Mouse (Mus musculus) embryonic facial prominence, embryonic 14.5 days (tissue): Measurements from ENCODE around the gene Tada2a. TPM values are rescaled to one million over a fixed set of nuclear protein-coding genes. Genes with fewer than 3 reads are reported as not detected.

Experiments used
- ATAC-seq: fragments of 200-750 bp; cut with Nextera tagmentation; 2 replicates; pipeline ENCODE4 v1.8.0; 2017; ENCODE audit warnings: low read depth, moderate number of reproducible peaks, moderate TSS enrichment
- DNase-seq: peaks from one replicate; pipeline ENCODE4 v3.0.0-alpha.2; 2015; ENCODE audit warnings: low spot score
- H3K27ac ChIP-seq: fragments of 300-500 bp; sonication (generic); replicated peaks from 2 replicates; pipeline ENCODE4 v1.5.1; 2014; ENCODE audit warnings: low read depth, mild to moderate bottlenecking, low read length, moderate library complexity
- H3K27me3 ChIP-seq: fragments of 300-500 bp; sonication (generic); replicated peaks from 2 replicates; pipeline ENCODE4 v1.6.1; 2014; ENCODE audit warnings: low read length; ENCODE audit not compliant: control insufficient read depth, insufficient read depth
- H3K36me3 ChIP-seq: fragments of 300-500 bp; sonication (generic); 2 replicates; pipeline ENCODE4 v1.6.1; 2014; ENCODE audit warnings: low read length, mixed read lengths; ENCODE audit not compliant: control insufficient read depth, insufficient read depth
- H3K4me1 ChIP-seq: fragments of 300-500 bp; sonication (generic); 2 replicates; pipeline ENCODE4 v1.6.1; 2014; ENCODE audit warnings: antibody characterized with exemption, low read length; ENCODE audit not compliant: control insufficient read depth, insufficient read depth
- H3K4me2 ChIP-seq: fragments of 300-500 bp; sonication (generic); 2 replicates; pipeline ENCODE4 v1.6.1; 2014; ENCODE audit warnings: low read depth, mild to moderate bottlenecking, low read length, moderate library complexity, mixed read lengths
- H3K4me3 ChIP-seq: fragments of 300-500 bp; sonication (generic); 2 replicates; pipeline ENCODE4 v1.5.1; 2014; ENCODE audit warnings: low read depth, mild to moderate bottlenecking, low read length
- H3K9ac ChIP-seq: fragments of 300-500 bp; sonication (generic); 2 replicates; pipeline ENCODE4 v1.6.1; 2014; ENCODE audit warnings: low read depth, mild to moderate bottlenecking, low read length, moderate library complexity, mixed read lengths
- H3K9me3 ChIP-seq: fragments of 300-500 bp; sonication (generic); 2 replicates; pipeline ENCODE4 v1.6.1; 2016; ENCODE audit warnings: low read length; ENCODE audit not compliant: control insufficient read depth
- WGBS: fragments of 180-500 bp; shearing (Covaris S2); extraction: QIAGEN DNeasy Blood & Tissue Kit; methylation state at CpG from one replicate; pipeline ENCODE4 v1.1.7; 2014; 5-methylcytosine and 5-hydroxymethylcytosine counted together
- polyA plus RNA-seq: library from polyadenylated mRNA; unstranded; fragments of >200 nt; fragmentation: Nextera tagmentation; extraction: Ambion mirVana; gene quantifications from 2 replicates; pipeline ENCODE4 v1.2.1, GENCODE M21; 2014

The Tada2a gene
- polyA plus RNA-seq, 1 experiment from 2014 or later = 29.4 TPM

DNA sequence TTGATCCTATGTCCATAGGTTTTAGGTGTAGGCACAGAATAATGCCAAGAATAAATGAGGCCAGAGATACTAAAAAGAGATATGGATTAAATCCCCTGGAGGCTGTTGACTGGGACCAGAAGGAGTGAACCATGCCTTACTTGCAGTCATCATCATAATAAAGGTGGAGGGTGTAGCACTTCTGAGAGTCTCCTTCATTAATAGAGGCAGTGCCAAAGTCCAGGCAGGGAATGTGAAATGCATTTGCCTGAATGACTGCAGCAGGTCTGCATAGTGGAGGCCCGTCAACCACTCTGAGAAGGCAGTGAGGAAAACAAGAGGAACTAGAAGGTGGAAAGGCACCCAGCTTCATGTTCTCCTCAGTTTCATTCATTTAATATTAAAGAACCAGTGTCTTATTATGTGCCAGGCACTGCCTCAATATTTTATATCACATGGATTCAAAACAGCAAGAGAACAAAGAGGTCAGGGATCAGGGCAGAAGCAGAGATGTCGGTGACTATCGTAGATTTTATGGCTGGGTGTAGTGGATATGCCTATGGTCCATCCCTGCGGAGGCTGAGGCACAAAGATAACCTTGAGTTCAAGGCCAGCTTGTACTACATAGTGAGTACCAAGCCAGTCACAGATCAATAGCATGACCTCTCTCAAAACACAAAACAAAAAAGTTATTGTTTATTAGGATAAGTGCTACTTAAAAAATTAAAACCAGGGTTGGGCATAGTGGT lies 27.3 kb upstream of the Tada2a start:
- ATAC-seq = no peak
- H3K27me3 ChIP-seq = no peaks in the 10 kb centered on the region
- 93% methylated on average over 4 of the region's 4 CpGs for whole genome bisulfite sequencing

DNA sequence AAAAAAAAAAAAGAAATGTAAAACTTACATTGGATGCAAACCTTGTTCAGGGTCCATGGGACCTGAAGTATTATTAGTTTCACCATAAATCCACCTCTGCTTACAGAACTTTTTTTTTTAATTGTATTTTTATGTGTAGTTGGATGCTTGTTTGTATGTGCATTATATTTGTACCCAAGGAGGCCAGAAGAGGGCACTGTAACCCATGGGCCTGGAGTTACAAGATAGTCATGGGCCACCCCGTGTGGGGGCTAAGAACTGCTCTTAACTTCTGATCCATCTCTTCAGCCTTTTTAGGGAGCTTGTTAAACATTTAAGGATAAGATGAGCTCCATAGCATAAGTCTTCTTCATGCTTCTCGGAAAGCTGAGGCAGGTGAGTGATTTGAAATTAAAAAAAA lies 21.5 kb upstream of the Tada2a start:
- DNase-seq (no peak), ATAC-seq (no peak)
- no peak overlapping the region for H3K9ac ChIP-seq
- no peak overlapping the region for H3K27ac ChIP-seq
- H3K4me2 ChIP-seq = no peak overlapping the region
- no peaks in the 10 kb centered on the region for H3K4me1 ChIP-seq
- no peaks in the 10 kb centered on the region for H3K27me3 ChIP-seq
- WGBS = 68% methylated on average over 2 of the region's 2 CpGs
- no peaks in the 10 kb centered on the region for H3K36me3 ChIP-seq
- H3K9me3 ChIP-seq = no peaks in the 10 kb centered on the region
- H3K4me3 ChIP-seq = no peak overlapping the region

More for the DNA sequence above, 27.3 kb upstream of the Tada2a start:
- DNase-seq = no peak
- H3K4me3 ChIP-seq = no peak overlapping the region
- no peak overlapping the region for H3K27ac ChIP-seq
- no peaks in the 10 kb centered on the region for H3K4me1 ChIP-seq
- no peaks in the 10 kb centered on the region for H3K9me3 ChIP-seq
- H3K4me2 ChIP-seq = no peak overlapping the region
- H3K36me3 ChIP-seq = no peaks in the 10 kb centered on the region
- no peak overlapping the region for H3K9ac ChIP-seq

DNA sequence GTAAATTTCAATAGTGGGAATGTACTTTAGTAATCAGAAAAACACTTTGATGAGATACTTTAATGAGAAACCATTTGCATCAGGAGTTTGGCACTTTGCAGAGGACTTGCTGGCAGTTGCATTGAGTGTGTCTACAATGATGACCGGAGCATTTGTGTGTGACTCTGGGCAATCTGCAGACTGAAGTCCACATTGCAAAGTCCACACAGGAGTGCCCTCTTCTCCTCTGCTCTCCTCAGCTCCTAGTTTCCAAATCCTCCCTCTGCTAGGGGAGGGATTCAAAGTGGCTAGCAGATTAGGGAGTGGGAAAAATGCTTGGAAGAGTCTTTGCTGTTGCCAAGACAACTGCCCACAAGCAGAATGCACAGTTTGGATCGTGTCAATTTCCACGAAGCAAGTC lies 16.7 kb upstream of the Tada2a start:
- WGBS = 61% methylated on average over 3 of the region's 3 CpGs
- no peak for ATAC-seq

DNA sequence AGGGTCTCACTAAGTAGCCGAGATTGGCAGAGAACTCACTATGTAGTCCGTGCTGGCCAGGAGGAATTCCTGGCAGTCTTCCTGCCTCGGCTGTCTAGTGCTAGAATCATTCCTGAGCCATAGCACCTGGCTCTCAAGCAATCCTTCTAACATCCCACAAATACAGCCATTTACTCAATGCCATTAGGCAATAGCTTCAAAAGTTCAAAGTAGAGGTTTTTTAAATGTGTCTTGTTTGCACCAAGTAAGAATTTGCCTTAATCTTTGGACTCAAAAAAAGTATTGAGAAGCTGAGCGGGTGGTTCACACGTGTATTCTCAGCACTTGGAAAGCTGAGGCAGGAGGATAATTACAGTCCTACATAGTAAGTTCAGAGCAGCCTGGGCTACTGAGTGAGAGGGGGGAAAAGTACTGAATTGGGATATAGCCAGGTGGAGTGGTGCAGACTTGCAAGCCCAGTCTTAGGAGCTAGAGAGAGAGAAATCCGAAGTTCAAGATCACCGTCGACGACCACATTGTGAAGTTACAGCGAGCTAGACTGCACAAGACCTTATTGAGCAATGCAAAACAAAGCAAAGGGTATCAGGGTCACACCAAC lies 15.9 kb upstream of the Tada2a start:
- H3K9ac ChIP-seq = no peak overlapping the region
- ATAC-seq (no peak), DNase-seq (no peak)
- no peaks in the 10 kb centered on the region for H3K36me3 ChIP-seq
- no peak overlapping the region for H3K27ac ChIP-seq
- no peaks in the 10 kb centered on the region for H3K27me3 ChIP-seq
- 76% methylated on average over 10 of the region's 10 CpGs for WGBS
- H3K9me3 ChIP-seq = 0 out of 2 replicates have a peak, but pooled peaks cover 3% of the 10 kb centered on the region
- H3K4me2 ChIP-seq = no peak overlapping the region
- H3K4me1 ChIP-seq = no peaks in the 10 kb centered on the region
- H3K4me3 ChIP-seq = no peak overlapping the region

More for the DNA sequence above, 16.7 kb upstream of the Tada2a start:
- Histone ChIP-seq H3K4me1 (no peaks in the 10 kb centered on the region), H3K4me3 (no peak overlapping the region), H3K9me3 (0 out of 2 replicates have a peak, but pooled peaks cover 3% of the 10 kb centered on the region), H3K27me3 (no peaks in the 10 kb centered on the region), H3K4me2 (no peak overlapping the region), H3K9ac (no peak overlapping the region), H3K36me3 (no peaks in the 10 kb centered on the region), H3K27ac (no peak overlapping the region)
- no peak for DNase-seq

DNA sequence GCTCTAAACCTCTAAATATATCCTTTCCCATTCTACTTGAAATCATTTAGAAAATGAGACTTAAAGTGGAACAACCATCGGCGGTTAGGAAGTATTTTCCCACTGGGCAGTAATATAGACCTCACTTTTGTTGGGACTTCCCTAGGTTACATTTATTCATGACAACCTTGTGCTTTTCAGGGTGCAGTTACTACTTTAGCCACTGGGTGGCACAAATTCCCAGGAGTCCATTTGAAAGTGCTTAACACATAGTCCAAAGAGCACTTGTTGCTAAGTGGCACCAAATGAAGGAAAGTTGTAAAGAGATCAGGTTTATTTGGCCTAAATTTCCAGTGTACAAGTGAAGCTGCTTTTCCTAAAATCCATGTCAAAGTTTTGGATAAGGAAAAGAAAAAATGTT lies 12.4 kb upstream of the Tada2a start:
- H3K36me3 ChIP-seq = no peaks in the 10 kb centered on the region
- ATAC-seq (no peak), DNase-seq (peak; percentile 21)
- no peak overlapping the region for H3K9ac ChIP-seq
- H3K27me3 ChIP-seq = no peaks in the 10 kb centered on the region
- H3K4me1 ChIP-seq = no peaks in the 10 kb centered on the region
- H3K9me3 ChIP-seq = 0 out of 2 replicates have a peak, but pooled peaks cover 3% of the 10 kb centered on the region
- WGBS = 61% methylated on average over 2 of the region's 2 CpGs
- H3K27ac ChIP-seq = no peak overlapping the region
- no peak overlapping the region for H3K4me3 ChIP-seq
- H3K4me2 ChIP-seq = no peak overlapping the region

DNA sequence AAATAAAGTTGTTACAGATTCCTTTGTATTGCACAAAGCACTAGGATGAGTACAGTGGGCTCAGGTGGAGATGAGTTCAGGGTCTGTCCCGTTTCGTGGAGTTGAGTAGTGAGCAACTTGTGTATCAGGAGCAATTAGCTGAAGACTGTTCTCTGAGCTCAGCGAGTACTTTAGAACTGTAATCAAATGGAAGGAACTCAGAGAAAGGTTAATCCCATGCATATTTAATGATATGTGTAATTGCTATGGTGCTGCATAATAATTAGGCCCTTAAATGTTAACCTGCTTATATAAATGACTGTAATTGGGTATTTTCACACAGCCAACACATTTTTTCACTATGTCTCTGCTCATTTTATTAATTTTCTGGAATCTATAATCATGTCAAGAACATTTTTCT lies 7.1 kb upstream of the Tada2a start:
- Histone ChIP-seq H3K4me2 (no peak overlapping the region), H3K9ac (no peak overlapping the region), H3K27me3 (no peaks in the 10 kb centered on the region), H3K9me3 (no peaks in the 10 kb centered on the region), H3K27ac (no peak overlapping the region), H3K4me1 (no peaks in the 10 kb centered on the region), H3K36me3 (no peaks in the 10 kb centered on the region), H3K4me3 (no peak overlapping the region)
- DNase-seq (no peak), ATAC-seq (no peak)
- 82% methylated on average over 3 of the region's 3 CpGs for whole genome bisulfite sequencing

DNA sequence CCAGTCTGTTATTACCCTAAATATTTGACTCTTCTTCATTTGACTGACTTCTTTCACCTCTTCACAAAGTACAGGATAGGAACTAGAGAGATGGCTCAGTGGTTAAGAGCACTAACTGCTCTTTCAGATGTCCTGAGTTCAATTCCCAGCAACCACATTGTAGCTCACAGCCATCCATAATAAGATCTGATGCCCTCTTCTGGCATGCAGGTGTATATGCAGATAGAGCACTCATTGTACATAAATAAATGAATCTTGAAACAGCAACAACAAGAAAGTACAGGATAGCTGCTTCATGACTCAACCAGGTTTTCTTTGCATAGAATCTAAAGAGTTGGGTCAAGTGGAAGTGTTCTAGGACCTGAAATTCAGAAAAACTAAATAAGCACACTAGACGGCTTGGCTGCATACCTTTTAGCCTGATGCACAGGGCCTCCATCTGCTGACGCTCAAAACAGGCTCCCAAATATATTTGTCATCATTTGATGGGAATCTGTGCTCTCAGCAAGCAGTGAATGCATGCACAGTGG lies 5.0 kb upstream of the Tada2a start:
- ATAC-seq (no peak), DNase-seq (no peak)
- H3K9ac ChIP-seq = no peak overlapping the region
- 84% methylated on average over 2 of the region's 2 CpGs for WGBS
- no peaks in the 10 kb centered on the region for H3K27me3 ChIP-seq
- H3K9me3 ChIP-seq = no peaks in the 10 kb centered on the region
- no peak overlapping the region for H3K27ac ChIP-seq
- no peak overlapping the region for H3K4me3 ChIP-seq
- H3K4me2 ChIP-seq = no peak overlapping the region
- no peaks in the 10 kb centered on the region for H3K36me3 ChIP-seq
- H3K4me1 ChIP-seq = no peaks in the 10 kb centered on the region

DNA sequence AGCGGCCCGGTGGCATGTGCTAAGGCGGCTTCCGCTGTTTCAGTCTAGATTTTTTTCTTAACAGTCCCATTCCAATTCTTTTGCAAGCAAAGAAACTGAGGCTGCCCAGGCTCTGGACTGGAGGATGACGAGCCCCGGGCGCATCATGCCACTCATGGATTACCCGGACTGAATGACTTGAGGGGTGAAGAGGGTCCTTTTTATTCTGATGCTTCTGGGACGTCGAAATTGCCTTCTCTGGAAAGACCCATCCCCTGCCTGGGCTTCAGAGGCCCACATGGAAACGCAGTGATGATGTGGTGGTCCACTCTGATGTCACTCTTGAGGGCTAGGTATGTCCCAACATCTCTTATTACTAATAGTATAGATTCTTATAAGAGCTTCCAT lies 392 bp upstream of the Tada2a start:
- H3K27ac ChIP-seq = no peak overlapping the region
- 6% methylated on average over 11 of the region's 11 CpGs for WGBS
- H3K4me1 ChIP-seq = no peaks in the 10 kb centered on the region
- ATAC-seq (peak; percentile 5; the same call in 1 of the 2 replicates), DNase-seq (peak; percentile 3)
- no peaks in the 10 kb centered on the region for H3K9me3 ChIP-seq
- peak overlapping the region; percentile 85 for H3K4me3 ChIP-seq
- peak overlapping the region; percentile 91 for H3K9ac ChIP-seq
- H3K36me3 ChIP-seq = peaks cover 23% of the 10 kb centered on the region
- H3K4me2 ChIP-seq = peak overlapping the region; percentile 92
- no peaks in the 10 kb centered on the region for H3K27me3 ChIP-seq
